Mouse (Mus musculus): ENCODE data around the gene Ahnak.

DNA sequence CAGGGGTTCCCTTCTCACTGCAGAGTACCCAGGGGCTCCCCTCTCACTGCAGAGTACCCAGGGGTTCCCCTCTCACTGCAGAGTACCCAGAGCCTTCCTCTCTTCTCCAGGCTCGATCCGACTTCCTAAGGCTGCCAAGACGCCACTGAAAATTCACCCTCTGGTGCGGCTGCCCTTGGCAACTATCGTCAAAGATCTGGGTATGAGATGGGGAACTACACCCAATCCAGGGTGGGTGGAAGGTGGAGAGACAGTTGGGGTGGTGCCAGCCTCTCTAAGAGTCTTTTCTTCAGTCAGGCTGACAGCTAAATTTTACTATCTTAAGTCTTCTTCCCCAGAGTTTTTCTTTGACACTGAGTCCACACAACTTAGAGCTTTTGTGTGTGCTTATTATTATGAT lies 38.9 kb upstream of the Ahnak start:
- TF ChIP-seq POLR2A (IDR thresholded peaks at IDR 0.05; ENCODE audit: low read depth, low read length): no peak
- TF ChIP-seq CTCF (IDR thresholded peaks at IDR 0.05; ENCODE audit: extremely low read depth, insufficient read length, insufficient replicate concordance, low read depth, low read length): no peak
